13 mouse cellular contexts compared by ENCODE assay signal in genomic region chr13:10244243-10244998, GRCm38 (mm10).
DNase-seq lines count a peak whose midpoint lies in the region; ATAC-seq and TF ChIP-seq lines count a peak whose summit lies in the region.
"Had no signal": no experiment of that assay in that cellular context is flagged by ENCODE, and none has a peak within 500 bp of the region (broad histone marks: within the 10 kb centered on the region; RNA-seq: fewer than 3 reads in every experiment).

No protein-coding gene starts in this region.

- WGBS in forebrain, embryonic 14.5 days, result 74% methylated on average over 1 of the region's 1 CpGs
- 63% methylated on average over 1 of the region's 1 CpGs for WGBS in forebrain, embryonic 16.5 days
- 4% methylated on average over 1 of the region's 1 CpGs for WGBS in lung, postnatal 0 days

- peak; percentile 11 for DNase-seq in forebrain, embryonic 14.5 days (ENCODE audit: low spot score)
- DNase-seq in CD4-positive, CD25-positive, alpha-beta regulatory T cell, adult 2 months (ENCODE audit: low read depth, low spot score), result peak; percentile 11
- peak; percentile 4 to 25 for DNase-seq in heart, postnatal 14 days
- DNase-seq in lung, postnatal 0 days (ENCODE audit: low spot score), result peak; percentile 62
- no peak for DNase-seq in frontal cortex, postnatal 14 days (ENCODE audit: low spot score in 2 of 2)
- no peak for DNase-seq in spleen, adult 18-20 months
- DNase-seq in ovary, adult 18-20 months (ENCODE audit: low spot score), result no peak
- DNase-seq: gastrocnemius, adult 2 months had no signal

- H3K27me3 ChIP-seq in forebrain, embryonic 14.5 days (replicated peaks; ENCODE audit: control insufficient read depth, insufficient read depth, low read length), result no peaks in the 10 kb centered on the region
- no peaks in the 10 kb centered on the region for H3K27me3 ChIP-seq in forebrain, embryonic 16.5 days (replicated peaks; ENCODE audit: control insufficient read depth, insufficient read depth, low read length)
- no peaks in the 10 kb centered on the region for H3K27me3 ChIP-seq in lung, postnatal 0 days (replicated peaks; ENCODE audit: insufficient read depth, low read length)
- H3K27me3 ChIP-seq: embryonic facial prominence, embryonic 13.5 days; limb, embryonic 15.5 days had no signal

- TF ChIP-seq CTCF in lung, postnatal 0 days (IDR thresholded peaks at IDR 0.05), result no peak

- intact Hi-C loops in heart, postnatal 14 days (cut with DNase I), result no loop called here

- H3K9me3 ChIP-seq in forebrain, embryonic 14.5 days (replicated peaks; ENCODE audit: control insufficient read depth, low read length), result no peaks in the 10 kb centered on the region
- no peaks in the 10 kb centered on the region for H3K9me3 ChIP-seq in forebrain, embryonic 16.5 days (ENCODE audit: control insufficient read depth, low read length)
- H3K9me3 ChIP-seq in lung, postnatal 0 days (ENCODE audit: low read length), result no peaks in the 10 kb centered on the region
- H3K9me3 ChIP-seq: embryonic facial prominence, embryonic 13.5 days; limb, embryonic 15.5 days; midbrain, embryonic 10.5 days had no signal

- H3K4me1 ChIP-seq in forebrain, embryonic 14.5 days (ENCODE audit: control insufficient read depth, insufficient read depth, low read length), result no peaks in the 10 kb centered on the region
- no peaks in the 10 kb centered on the region for H3K4me1 ChIP-seq in forebrain, embryonic 16.5 days (replicated peaks; ENCODE audit: control insufficient read depth, insufficient read depth, low read length)
- H3K4me1 ChIP-seq in lung, postnatal 0 days (ENCODE audit: insufficient read depth, low read depth, low read length), result no peaks in the 10 kb centered on the region
- H3K4me1 ChIP-seq: embryonic facial prominence, embryonic 13.5 days; limb, embryonic 15.5 days; midbrain, embryonic 10.5 days had no signal

- ATAC-seq in forebrain, embryonic 14.5 days, result no peak
- no peak for ATAC-seq in forebrain, embryonic 16.5 days
- ATAC-seq in lung, postnatal 0 days, result peak; percentile 76
- ATAC-seq: Patski had no signal

- no peak overlapping the region for H3K4me2 ChIP-seq in forebrain, embryonic 14.5 days (ENCODE audit: low read length)
- H3K4me2 ChIP-seq in forebrain, embryonic 16.5 days (ENCODE audit: low read length), result no peak overlapping the region
- H3K4me2 ChIP-seq in lung, postnatal 0 days (replicated peaks; ENCODE audit: low read depth, low read length), result no peak overlapping the region
- H3K4me2 ChIP-seq: embryonic facial prominence, embryonic 13.5 days; limb, embryonic 15.5 days had no signal

- H3K9ac ChIP-seq in forebrain, embryonic 14.5 days (ENCODE audit: low read length), result no peak overlapping the region
- no peak overlapping the region for H3K9ac ChIP-seq in forebrain, embryonic 16.5 days (replicated peaks; ENCODE audit: low read depth, low read length)
- H3K9ac ChIP-seq in lung, postnatal 0 days (replicated peaks; ENCODE audit: low read depth), result no peak overlapping the region
- H3K9ac ChIP-seq: embryonic facial prominence, embryonic 13.5 days; limb, embryonic 15.5 days had no signal

- no peak overlapping the region for H3K4me3 ChIP-seq in forebrain, embryonic 14.5 days (ENCODE audit: low read depth, low read length)
- no peak overlapping the region for H3K4me3 ChIP-seq in forebrain, embryonic 16.5 days (replicated peaks; ENCODE audit: low read length)
- H3K4me3 ChIP-seq in lung, postnatal 0 days (ENCODE audit: low read depth, low read length), result no peak overlapping the region
- H3K4me3 ChIP-seq: embryonic facial prominence, embryonic 13.5 days; gastrocnemius, adult 2 months; limb, embryonic 15.5 days; midbrain, embryonic 10.5 days had no signal

- H3K36me3 ChIP-seq in forebrain, embryonic 14.5 days (ENCODE audit: control insufficient read depth, insufficient read depth, low read length), result no peaks in the 10 kb centered on the region
- H3K36me3 ChIP-seq in forebrain, embryonic 16.5 days (ENCODE audit: control insufficient read depth, insufficient read depth), result no peaks in the 10 kb centered on the region
- no peaks in the 10 kb centered on the region for H3K36me3 ChIP-seq in lung, postnatal 0 days (ENCODE audit: insufficient read depth, low read length)
- H3K36me3 ChIP-seq: embryonic facial prominence, embryonic 13.5 days; limb, embryonic 15.5 days; midbrain, embryonic 10.5 days had no signal

- H3K27ac ChIP-seq in forebrain, embryonic 14.5 days (ENCODE audit: low read depth, low read length), result no peak overlapping the region
- no peak overlapping the region for H3K27ac ChIP-seq in forebrain, embryonic 16.5 days (ENCODE audit: low read length)
- no peak overlapping the region for H3K27ac ChIP-seq in lung, postnatal 0 days (ENCODE audit: low read length)
- H3K27ac ChIP-seq: embryonic facial prominence, embryonic 13.5 days; gastrocnemius, adult 2 months; limb, embryonic 15.5 days; midbrain, embryonic 10.5 days had no signal

- no peak for TF ChIP-seq EP300 in lung, postnatal 0 days (IDR thresholded peaks at IDR 0.05)

Comparison
In these comparisons a context has a peak if more than half of its experiments do, and no peak if none do; other contexts are left out.
1. DNase-seq: peak in forebrain, embryonic 14.5 days (single experiment), CD4-positive, CD25-positive, alpha-beta regulatory T cell, adult 2 months (single experiment), heart, postnatal 14 days (2 of 2) and lung, postnatal 0 days (single experiment); none in frontal cortex, postnatal 14 days (0 of 2), spleen, adult 18-20 months (0 of 2) and ovary, adult 18-20 months (single experiment).